Mouse (Mus musculus): ENCODE measurements around the gene Mxi1.

GRCm38 (mm10) chr19:53306706-53307105 is 3.6 kb upstream of the Mxi1 start:
- TF ChIP-seq CTCF (IDR thresholded peaks at IDR 0.05) (no peak), EP300 (IDR thresholded peaks at IDR 0.05) (no peak)

Data from lung, postnatal 0 days (tissue).